Mouse (Mus musculus) thymus, adult 2 months (tissue): ENCODE results near the gene Ddx49. TPM values are rescaled to one million over a fixed set of nuclear protein-coding genes. Genes with fewer than 3 reads are reported as not detected.

Experiments
- DNase-seq: peaks from one replicate; pipeline ENCODE4 v3.0.0; 2021
- H3K27ac ChIP-seq: fragments of 200-500 bp; 2 replicates; pipeline ENCODE4 v1.5.1; 2012; ENCODE audit warnings: low read length, control low read depth; ENCODE audit not compliant: control insufficient read depth, insufficient read depth
- H3K27me3 ChIP-seq: fragments of 200-500 bp; 2 replicates; pipeline ENCODE4 v1.6.1; 2012; ENCODE audit warnings: mild to moderate bottlenecking, low read length, moderate library complexity, mixed read lengths; ENCODE audit not compliant: control insufficient read depth, insufficient read depth
- H3K36me3 ChIP-seq: fragments of 200-500 bp; 2 replicates; pipeline ENCODE4 v1.6.1; 2012; ENCODE audit warnings: mild to moderate bottlenecking, low read length, moderate library complexity; ENCODE audit not compliant: control insufficient read depth, insufficient read depth
- H3K4me1 ChIP-seq: fragments of 200-500 bp; replicated peaks from 2 replicates; pipeline ENCODE4 v1.6.1; 2012; ENCODE audit warnings: low read length; ENCODE audit not compliant: control insufficient read depth, insufficient read depth
- H3K4me3 ChIP-seq: fragments of 200-500 bp; 2 replicates; pipeline ENCODE4 v1.5.1; 2012; ENCODE audit warnings: mild to moderate bottlenecking, low read length, control low read depth, moderate library complexity; ENCODE audit not compliant: control insufficient read depth, insufficient read depth
- CTCF ChIP-seq: fragments of 200-500 bp; IDR thresholded peaks from 2 replicates; pipeline ENCODE4 v1.5.1; 2012; ENCODE audit warnings: mild to moderate bottlenecking, control low read depth, low read length, moderate library complexity, borderline replicate concordance; ENCODE audit not compliant: control insufficient read depth, poor library complexity, insufficient read depth; ENCODE audit errors: extremely low read depth
- POLR2A ChIP-seq: fragments of 200-500 bp; IDR thresholded peaks from 2 replicates; pipeline ENCODE4 v1.6.1; 2012; ENCODE audit warnings: mild to moderate bottlenecking, low read length, control low read depth, moderate library complexity; ENCODE audit not compliant: control insufficient read depth, poor library complexity, insufficient read depth; ENCODE audit errors: extremely low read depth
- WGBS: fragments of 180-500 bp; shearing (Covaris S2); methylation state at CpG from one replicate; pipeline ENCODE4 v1.1.7; 2018; 5-methylcytosine and 5-hydroxymethylcytosine counted together
- polyA plus RNA-seq: library from polyadenylated mRNA; depleted of rRNA; stranded (reverse); fragments of >200 nt; gene quantifications from 2 replicates; pipeline ENCODE4 v1.2.3, GENCODE M21; 2012

Gene Ddx49
- polyA plus RNA-seq, 1 experiment, result 72.1 TPM

- no peak overlapping the region for H3K4me3 ChIP-seq
- peaks cover 21% of the 10 kb centered on the region for H3K4me1 ChIP-seq
- DNase-seq, result peak; percentile 19
- TF ChIP-seq CTCF (no peak), POLR2A (no peak)
- H3K27me3 ChIP-seq, result no peaks in the 10 kb centered on the region
- H3K27ac ChIP-seq, result no peak overlapping the region
- 34% methylated on average over 3 of the region's 3 CpGs for WGBS
- H3K36me3 ChIP-seq, result no peaks in the 10 kb centered on the region
These were observed 29.3 kb downstream of the Ddx49 start for GRCm38 (mm10) chr8:70272949-70273348.

DNA sequence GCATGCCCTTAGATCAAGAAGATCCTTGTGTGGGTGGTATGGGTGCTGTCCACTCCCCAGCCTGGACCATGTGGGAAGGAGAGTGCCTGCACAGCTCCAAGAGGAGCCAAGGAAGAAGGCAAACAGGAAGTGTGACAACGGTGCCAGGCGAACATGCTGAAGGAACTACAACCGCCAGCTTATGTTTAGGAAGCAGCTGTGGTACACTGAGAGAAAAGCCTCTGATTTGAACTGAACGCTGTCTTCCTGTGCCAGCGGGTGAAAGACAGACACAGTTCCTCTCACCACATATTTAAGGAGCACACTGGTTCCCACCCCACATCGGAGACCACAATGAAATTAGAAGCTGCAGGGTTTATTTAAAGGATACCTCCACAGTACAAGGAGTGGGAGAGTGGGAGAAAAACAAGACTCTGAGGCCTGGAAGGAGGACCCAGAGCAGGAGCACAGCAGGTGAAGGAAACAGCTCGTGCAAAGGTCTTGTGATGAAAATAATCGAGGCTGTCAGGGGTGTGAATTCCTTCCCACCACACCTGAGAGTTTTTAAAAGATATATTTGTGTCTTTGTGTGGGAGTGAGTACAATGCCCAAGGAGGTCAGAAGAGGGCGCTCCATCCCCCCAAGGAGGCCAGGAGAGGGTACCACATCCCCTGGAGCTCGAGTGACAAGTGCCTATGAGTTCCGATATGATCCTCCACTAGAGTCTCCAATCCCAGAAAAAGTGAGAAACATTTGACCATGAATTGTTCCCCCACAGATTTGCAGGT is 33.3 kb downstream of the Ddx49 start:
- no peaks in the 10 kb centered on the region for H3K36me3 ChIP-seq
- TF ChIP-seq POLR2A, result no peak
- peaks cover 17% of the 10 kb centered on the region for H3K4me1 ChIP-seq
- H3K4me3 ChIP-seq, result no peak overlapping the region
- peak overlapping the region; percentile 23; the same call in 1 of the 2 replicates for H3K27ac ChIP-seq
- H3K27me3 ChIP-seq, result no peaks in the 10 kb centered on the region
- 13% methylated on average over 11 of the region's 11 CpGs for WGBS
- DNase-seq, result peak; percentile 33

DNA sequence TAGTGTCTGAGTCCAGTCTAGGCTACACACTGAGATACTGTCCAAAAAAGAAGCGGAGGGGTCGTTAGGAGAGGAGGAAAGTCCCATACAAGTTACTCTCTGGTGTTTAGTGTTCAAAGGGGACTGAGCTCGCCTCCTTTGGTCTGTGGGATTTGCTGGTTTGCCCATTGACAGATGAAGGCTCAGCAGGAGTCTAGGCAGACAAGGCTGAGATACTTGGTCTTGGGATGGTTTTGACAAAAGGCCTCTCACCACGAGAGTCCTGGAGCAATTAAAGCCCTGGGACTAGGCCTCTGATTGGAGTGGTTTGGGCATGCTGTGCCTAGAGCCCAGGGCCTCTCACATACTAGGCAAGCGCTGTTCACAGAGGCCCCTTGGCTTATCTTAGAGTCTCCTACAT is 34.0 kb downstream of the Ddx49 start:
- DNase-seq, result no peak
- H3K4me1 ChIP-seq, result peaks cover 17% of the 10 kb centered on the region
- WGBS, result 71% methylated on average over 5 of the region's 5 CpGs
- H3K36me3 ChIP-seq, result peaks cover 5% of the 10 kb centered on the region; the same call in 1 of the 2 replicates
- H3K27ac ChIP-seq, result peak overlapping the region; percentile 21; the same call in 1 of the 2 replicates
- H3K4me3 ChIP-seq, result no peak overlapping the region
- TF ChIP-seq POLR2A, result no peak
- TF ChIP-seq CTCF, result no peak
- H3K27me3 ChIP-seq, result no peaks in the 10 kb centered on the region

GRCm38 (mm10) chr8:70267674-70268073 is 34.6 kb downstream of the Ddx49 start:
- H3K27ac ChIP-seq, result no peak overlapping the region
- 93% methylated on average over 3 of the region's 3 CpGs for WGBS
- TF ChIP-seq POLR2A, result no peak
- no peak for TF ChIP-seq CTCF
- H3K36me3 ChIP-seq, result peaks cover 12% of the 10 kb centered on the region
- DNase-seq, result no peak
- H3K4me1 ChIP-seq, result peaks cover 17% of the 10 kb centered on the region
- H3K4me3 ChIP-seq, result no peak overlapping the region
- no peaks in the 10 kb centered on the region for H3K27me3 ChIP-seq

- no peak overlapping the region for H3K27ac ChIP-seq
- no peak overlapping the region for H3K4me3 ChIP-seq
These were observed 43.2 kb downstream of the Ddx49 start for GRCm38 (mm10) chr8:70259043-70259442.

GRCm38 (mm10) chr8:70258600-70258999 is 43.7 kb downstream of the Ddx49 start:
- Histone ChIP-seq H3K27ac (no peak overlapping the region), H3K27me3 (no peaks in the 10 kb centered on the region), H3K4me1 (no peaks in the 10 kb centered on the region), H3K4me3 (no peak overlapping the region), H3K36me3 (peaks cover 54% of the 10 kb centered on the region)
- TF ChIP-seq CTCF, result no peak
- TF ChIP-seq POLR2A, result no peak
- no peak for DNase-seq
- WGBS, result 96% methylated on average over 5 of the region's 5 CpGs

More at GRCm38 (mm10) chr8:70259043-70259442, 43.2 kb downstream of the Ddx49 start:
- TF ChIP-seq CTCF (no peak), POLR2A (no peak)
- Histone ChIP-seq H3K4me1 (no peaks in the 10 kb centered on the region), H3K27me3 (no peaks in the 10 kb centered on the region), H3K36me3 (peaks cover 52% of the 10 kb centered on the region)
- WGBS, result 88% methylated on average over 2 of the region's 2 CpGs
- no peak for DNase-seq
